Mouse (Mus musculus) NIH3T3 (cell line): Measurements from ENCODE around the gene Gm9268.
"Not testable (repeated sequence)": the region's sequence is repeated elsewhere in the genome, so short reads cannot be mapped to it uniquely, and the experiment has no call there.

Experiments used
- DNase-seq: peaks from one replicate; pipeline ENCODE4 v3.0.0-alpha.2; 2012; ENCODE audit warnings: low read depth

Gm9268 gene

DNA sequence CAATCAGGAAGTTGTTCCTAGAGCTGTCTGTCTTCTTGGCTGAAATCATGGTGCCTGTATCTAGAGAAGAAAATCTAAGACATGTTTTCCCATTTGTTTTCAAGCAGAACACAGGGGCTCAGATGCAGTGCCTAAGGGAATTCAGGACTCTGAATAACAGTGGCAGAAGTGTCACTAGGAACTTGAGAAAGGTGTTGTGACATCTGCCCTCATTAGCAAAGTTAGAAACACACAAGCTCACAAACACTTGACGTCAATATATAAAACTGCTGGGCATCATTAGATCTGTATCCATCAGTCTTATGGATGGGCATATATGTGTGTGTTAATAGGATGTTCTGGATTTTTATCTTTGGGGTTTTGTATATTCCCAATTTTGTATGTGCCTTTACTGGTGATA is at the start of gene Gm9268:
Gene Gm9268 (plus strand): TSS at position 301 of the 400 bp plus-strand sequence.
- DNase-seq = not testable (repeated sequence)

DNA sequence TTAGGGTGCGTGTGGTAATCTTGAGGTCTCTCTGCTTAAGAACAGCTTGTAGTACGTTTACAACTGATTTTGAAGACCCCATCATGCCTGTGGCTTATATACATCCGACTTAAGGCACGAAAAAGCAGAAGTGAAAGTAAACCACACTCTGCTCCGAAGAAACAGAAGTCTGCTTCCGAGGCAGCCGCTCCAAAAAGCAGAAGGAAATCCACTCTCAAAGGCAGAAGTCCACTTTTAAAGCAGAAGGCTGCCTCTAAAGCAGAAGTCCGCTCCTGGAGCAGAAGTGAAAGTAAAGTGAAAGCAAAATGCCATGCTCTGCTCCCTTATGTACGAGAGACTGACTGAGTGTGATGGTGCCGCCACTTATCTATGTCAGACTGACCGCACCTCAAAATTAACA is 38.5 kb upstream of the Gm9268 start:
- DNase-seq = no peak

DNA sequence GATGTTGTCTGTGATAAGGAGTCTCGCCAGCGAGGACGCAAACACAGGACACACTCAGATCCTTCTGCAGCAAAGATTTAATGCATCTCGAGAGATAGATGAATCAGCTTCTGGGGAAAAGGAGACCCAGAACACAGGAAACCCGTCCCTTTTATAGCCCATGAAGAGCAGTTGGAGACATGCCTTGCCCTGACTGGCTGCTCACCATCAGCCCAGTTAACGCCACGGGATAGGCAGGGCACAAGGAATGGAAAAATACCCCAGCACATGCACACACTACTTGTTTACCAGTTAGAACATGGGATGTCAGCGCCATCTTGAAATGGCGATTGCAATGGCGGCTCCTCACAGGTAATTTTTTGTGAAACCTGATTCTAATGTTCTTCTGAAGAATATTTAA is 37.8 kb upstream of the Gm9268 start:
- no peak for DNase-seq

DNA sequence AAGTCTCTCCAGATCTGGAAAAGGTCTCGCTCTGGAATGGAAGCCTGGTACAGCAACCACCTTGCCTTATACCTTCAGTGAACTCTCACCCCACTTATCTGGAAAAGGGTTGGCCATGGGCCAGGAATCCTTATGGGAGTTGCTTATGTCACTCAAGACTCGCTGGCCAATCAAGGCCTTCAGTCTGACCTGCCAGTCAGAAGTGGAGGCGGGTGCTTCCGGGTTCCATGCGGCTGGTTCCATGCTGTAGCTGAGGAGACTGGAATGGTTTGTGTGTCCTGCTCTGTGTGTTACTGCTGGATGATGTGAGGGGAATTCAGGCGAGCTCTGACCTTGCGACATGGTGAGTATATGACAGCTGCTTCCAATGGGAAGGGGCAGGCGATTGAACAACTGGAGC is 59.3 kb downstream of the Gm9268 start:
- peak; percentile 1 for DNase-seq
